Mouse (Mus musculus) bone marrow macrophage, adult 2 months (primary cell): ENCODE measurements around the gene Fbxo46. TPM values are rescaled to one million over a fixed set of nuclear protein-coding genes. Genes with fewer than 3 reads are reported as not detected.

Experiments
- H3K27ac ChIP-seq: 2 replicates; pipeline ENCODE4 v1.5.1; 2012; ENCODE audit warnings: low read depth, low read length; ENCODE audit not compliant: insufficient read depth
- H3K4me1 ChIP-seq: 2 replicates; pipeline ENCODE4 v1.6.1; 2012; ENCODE audit warnings: low read length; ENCODE audit not compliant: control insufficient read depth, insufficient read depth
- H3K4me3 ChIP-seq: 2 replicates; pipeline ENCODE4 v1.5.1; 2012; ENCODE audit warnings: mild to moderate bottlenecking, low read length, moderate library complexity; ENCODE audit not compliant: insufficient read depth
- CTCF ChIP-seq: IDR thresholded peaks from 2 replicates; pipeline ENCODE4 v1.5.1; 2012; ENCODE audit warnings: low read depth, mild to moderate bottlenecking, low read length, moderate library complexity
- POLR2A ChIP-seq: IDR thresholded peaks from 2 replicates; pipeline ENCODE4 v1.6.1; 2012; ENCODE audit warnings: mild to moderate bottlenecking, low read depth, low read length, borderline replicate concordance
- polyA plus RNA-seq: library from polyadenylated mRNA; stranded (reverse); fragments of >200 nt; gene quantifications from 2 replicates; pipeline ENCODE4 v1.2.4, GENCODE M21; 2012; ENCODE audit not compliant: missing spikeins, insufficient read depth, insufficient read length

Gene Fbxo46
- polyA plus RNA-seq, 1 experiment, result 8.2 TPM

DNA sequence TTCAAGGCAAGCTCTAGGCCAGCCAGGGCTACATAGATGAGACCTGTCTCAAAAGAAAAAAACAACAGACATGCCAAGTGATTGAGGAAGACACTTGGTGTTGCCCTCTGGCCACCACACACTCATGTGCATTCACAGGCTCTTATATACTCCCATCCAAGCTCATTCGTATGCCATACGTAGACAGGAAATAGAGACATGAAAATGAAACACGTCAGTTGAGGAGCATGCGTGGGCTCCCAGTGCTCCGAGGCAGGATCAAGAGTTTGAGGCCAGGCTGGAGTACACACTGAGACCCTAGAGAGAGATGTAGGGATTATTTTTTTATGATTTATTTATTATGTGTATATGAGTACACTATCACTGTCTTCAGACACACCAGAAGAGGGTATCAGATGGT, 9.7 kb downstream of the Fbxo46 start:
- peaks cover 3% of the 10 kb centered on the region; the same call in 1 of the 2 replicates for H3K4me1 ChIP-seq
- no peak overlapping the region for H3K27ac ChIP-seq
- H3K4me3 ChIP-seq, result no peak overlapping the region
- TF ChIP-seq POLR2A (no peak), CTCF (no peak)

DNA sequence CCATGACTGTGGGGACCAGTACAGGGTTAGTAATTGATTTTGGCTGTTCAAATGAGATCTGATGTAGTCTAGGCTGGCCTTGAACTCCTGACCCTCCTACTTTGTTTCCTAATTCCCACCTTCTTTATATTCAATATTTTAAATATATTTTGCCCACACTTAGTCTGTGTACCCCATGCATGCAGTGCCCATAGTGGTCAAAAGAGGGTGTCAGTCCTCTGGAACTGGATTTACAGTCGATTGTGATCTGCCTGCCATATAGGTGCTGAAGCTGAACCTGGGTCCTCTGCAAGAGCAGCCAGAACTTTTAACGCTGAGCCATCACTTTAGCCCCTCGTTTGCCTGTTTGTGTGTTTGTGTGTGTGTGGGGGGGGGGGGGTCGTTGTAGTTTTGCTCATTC, 11.0 kb downstream of the Fbxo46 start:
- no peak for TF ChIP-seq CTCF
- no peak for TF ChIP-seq POLR2A
- Histone ChIP-seq H3K4me3 (no peak overlapping the region), H3K27ac (no peak overlapping the region), H3K4me1 (peaks cover 3% of the 10 kb centered on the region; the same call in 1 of the 2 replicates)

DNA sequence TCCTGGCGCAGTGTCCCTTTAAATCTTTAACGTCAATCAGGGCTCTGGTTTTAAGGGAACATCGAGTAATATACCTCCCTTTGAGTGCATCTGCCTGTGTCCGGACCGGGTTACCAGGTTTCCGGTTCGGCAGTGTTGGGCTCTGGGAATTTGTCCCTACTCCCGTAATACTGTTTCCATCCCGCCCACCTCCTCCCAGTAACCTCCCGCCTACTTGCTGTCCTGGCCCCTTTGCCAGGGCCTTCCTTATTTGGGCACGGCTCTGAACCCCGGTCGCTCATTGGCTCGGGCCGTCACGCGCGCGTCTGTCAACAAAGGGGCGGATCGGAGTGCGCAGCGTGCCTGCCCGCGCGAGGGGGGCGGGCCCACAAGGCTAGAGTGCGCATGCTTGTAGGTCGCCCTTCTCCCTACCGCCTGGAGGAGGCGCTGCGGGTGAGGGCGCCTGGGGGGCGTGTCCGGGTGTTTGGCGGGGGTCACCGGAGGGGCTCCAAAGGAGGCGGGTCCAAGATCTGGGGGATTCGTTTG, 11.7 kb downstream of the Fbxo46 start:
- no peak for TF ChIP-seq POLR2A
- peak; percentile 61; the same call in 1 of the 2 replicates for TF ChIP-seq CTCF
- Histone ChIP-seq H3K4me3 (peak overlapping the region; percentile 55), H3K4me1 (peaks cover 3% of the 10 kb centered on the region; the same call in 1 of the 2 replicates), H3K27ac (no peak overlapping the region)

DNA sequence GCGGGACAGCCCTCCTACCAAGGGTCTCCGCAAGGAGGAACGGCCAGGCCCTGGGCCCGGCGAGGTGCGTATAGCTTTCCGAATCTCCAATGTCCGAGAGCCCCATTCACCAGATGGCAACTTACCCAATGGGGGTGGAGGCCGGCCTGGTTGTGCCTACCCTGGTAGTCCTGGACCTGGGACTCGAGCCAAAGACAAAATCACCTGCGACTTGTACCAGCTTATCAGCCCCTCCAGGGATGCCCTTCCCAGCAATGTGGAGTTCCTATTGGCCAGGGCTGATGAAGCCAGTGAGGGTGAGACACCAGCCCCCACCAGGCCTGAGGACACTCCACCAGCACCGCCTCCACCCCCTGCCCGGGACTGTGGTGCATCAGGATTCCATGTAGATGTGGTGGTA, 16.5 kb downstream of the Fbxo46 start:
- no peak overlapping the region for H3K4me3 ChIP-seq
- peaks cover 3% of the 10 kb centered on the region; the same call in 1 of the 2 replicates for H3K4me1 ChIP-seq
- TF ChIP-seq POLR2A, result no peak
- no peak for TF ChIP-seq CTCF
- H3K27ac ChIP-seq, result no peak overlapping the region

DNA sequence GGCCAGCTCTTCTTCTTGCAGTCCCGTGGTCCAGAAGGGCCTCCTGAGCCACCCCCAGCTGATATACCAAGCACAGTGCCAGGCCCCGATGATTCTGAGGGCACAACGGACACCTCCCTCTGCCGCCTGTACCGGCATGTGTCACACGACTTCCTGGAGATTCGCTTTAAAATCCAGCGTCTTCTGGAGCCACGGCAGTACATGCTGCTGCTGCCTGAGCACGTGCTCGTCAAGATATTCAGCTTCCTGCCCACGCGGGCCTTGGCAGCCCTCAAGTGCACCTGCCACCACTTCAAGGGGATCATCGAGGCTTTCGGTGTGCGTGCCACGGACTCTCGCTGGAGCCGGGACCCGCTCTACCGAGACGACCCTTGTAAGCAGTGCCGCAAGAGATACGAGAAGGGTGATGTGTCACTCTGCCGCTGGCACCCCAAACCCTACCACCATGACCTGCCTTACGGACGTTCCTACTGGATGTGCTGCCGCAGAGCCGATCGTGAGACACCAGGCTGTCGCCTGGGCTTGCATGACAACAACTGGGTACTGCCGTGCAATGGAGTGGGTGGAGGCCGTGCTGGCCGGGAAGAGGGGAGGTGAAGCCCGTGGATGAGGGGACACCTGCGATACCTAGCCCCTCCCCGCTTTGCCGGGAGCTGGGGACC, 17.1 kb downstream of the Fbxo46 start:
- H3K4me1 ChIP-seq, result peaks cover 3% of the 10 kb centered on the region; the same call in 1 of the 2 replicates
- H3K4me3 ChIP-seq, result no peak overlapping the region
- TF ChIP-seq POLR2A (no peak), CTCF (no peak)
- H3K27ac ChIP-seq, result no peak overlapping the region

DNA sequence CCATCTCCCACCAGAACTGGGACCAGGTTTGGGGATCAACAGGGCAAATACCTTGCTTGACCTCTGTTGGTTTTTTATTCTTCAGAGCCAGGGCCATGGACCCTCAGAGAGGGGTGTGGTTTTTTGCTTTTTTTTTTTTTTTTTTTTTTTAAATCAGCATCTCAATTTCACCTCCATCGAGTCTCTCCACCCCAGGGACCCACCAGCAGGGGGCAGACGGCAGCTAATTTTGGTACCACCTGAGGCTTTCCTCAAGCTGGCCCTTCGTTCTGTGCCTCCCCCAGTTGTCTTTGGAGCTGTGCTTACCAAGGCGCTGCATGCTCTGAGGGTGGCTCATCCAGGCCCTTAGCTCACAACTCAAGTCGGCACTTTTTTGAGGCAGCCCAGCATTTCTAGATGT, 17.7 kb downstream of the Fbxo46 start:
- TF ChIP-seq CTCF (peak; percentile 24; the same call in 1 of the 2 replicates), POLR2A (no peak)
- Histone ChIP-seq H3K27ac (no peak overlapping the region), H3K4me1 (no peaks in the 10 kb centered on the region), H3K4me3 (no peak overlapping the region)

DNA sequence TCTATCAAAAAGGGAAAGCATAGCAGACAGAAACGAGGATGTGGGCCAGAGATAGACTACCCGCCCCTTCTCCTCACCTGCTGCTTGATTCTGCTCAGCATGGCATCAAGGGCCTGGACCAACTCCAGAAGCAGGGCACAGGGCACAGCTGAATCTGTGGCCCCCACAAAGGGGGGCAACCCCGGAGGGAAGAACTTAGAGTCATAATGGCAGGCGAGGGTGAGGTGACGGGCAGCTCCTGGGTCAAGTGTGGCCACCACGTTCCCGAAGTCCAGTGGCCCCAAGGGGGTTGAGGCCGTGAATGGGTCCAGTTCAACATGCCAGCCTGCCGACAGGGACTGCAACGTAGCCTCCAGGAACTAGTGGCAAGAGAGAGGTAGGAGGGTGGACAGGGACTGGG, 27.1 kb downstream of the Fbxo46 start:
- peaks cover 12% of the 10 kb centered on the region for H3K4me1 ChIP-seq
- no peak overlapping the region for H3K27ac ChIP-seq
- H3K4me3 ChIP-seq, result no peak overlapping the region
- TF ChIP-seq CTCF (no peak), POLR2A (no peak)

DNA sequence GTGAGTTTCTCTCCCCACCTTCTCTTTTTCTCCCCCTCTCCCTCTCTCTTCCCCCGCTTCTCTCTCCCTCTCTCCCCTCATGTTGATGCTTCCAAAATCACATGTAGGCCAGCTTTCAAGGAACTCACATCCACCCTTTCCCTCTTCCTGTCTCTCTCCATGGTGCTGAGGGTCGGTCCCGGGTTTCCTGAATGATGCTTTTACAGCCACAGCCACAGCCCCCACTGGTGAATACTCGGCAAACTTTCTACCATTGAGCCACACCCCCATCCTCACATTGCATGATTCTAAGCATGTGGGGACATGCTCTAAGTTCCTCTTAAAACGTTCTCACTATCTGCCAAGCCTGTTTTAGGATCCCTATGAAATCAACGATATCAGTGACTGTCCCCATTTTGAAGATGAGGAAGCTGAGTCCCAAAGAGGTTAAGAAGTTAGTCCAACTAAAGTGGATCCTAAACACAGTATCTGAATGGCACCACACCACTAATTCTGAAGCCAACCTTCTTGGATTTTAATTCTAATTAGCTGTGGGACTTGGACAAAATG, 27.9 kb downstream of the Fbxo46 start:
- TF ChIP-seq CTCF, result no peak
- no peak for TF ChIP-seq POLR2A
- no peak overlapping the region for H3K27ac ChIP-seq
- peaks cover 12% of the 10 kb centered on the region for H3K4me1 ChIP-seq
- no peak overlapping the region for H3K4me3 ChIP-seq

DNA sequence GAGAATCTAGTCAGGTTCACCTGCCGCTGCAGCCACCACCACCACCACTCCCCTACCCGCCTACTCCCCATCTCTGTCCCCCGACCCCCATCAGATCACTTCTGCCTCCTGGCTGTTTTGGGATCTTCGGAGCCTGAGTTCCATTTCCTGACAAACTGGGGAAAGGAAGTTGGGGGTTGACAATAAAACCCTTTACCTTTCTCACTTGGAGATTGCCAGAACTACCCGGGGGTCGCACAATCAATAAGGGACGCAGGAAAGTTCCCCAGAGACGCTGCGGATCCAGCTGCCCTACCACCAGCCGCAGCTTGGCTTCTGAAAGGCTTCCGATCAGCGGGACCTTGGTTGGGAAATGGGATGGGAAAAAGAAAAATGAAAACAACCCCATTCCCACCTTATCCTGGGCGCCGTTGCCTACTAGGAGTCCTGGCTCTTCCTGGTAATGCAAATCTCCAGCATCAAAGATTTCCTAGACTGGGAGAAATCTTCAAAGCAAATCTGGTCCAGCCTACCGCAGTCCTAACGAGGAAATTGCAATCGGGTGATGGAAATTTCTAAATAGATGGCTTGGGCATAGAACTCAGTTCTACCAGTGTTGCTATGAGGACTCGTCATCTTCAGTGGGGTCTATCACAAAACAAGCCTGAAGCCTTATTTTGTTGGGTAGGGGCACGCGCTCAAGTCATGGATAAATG, 28.7 kb downstream of the Fbxo46 start:
- TF ChIP-seq CTCF, result no peak
- no peak for TF ChIP-seq POLR2A

DNA sequence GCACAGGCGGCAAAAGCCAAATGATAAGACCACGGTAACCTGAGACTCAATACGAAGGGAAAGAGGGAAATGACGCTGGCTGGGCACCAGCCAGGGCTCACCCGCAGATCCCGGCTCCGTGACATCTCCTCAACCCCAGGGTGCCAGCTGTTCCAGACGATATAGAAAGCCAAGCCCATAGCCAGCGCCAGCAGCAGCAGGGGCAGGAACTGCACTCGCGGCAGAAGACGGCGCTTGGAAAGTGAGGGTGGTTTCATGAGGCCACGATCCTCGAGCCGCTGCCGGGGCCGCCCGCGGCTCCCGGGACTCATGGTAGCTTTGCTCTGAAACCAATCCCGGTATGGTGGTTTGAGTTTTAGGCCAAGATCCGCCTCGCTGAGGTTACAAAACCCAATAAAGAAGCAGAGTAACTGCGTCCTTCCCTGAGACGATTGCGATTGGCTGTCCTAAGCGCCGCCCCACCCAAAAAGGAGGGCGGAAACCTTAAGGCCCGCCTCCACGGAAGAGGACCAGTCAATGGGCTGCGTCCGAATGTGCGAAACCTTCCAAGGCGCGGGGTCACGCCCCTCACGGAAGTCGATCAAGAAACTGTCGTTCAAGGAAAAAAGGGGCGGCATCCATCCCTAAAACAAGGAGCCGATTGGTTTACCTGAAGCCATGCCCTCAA, 29.3 kb downstream of the Fbxo46 start, which contains the start of gene Qpctl:
Gene Qpctl, minus strand, starts transcription at position 417 of the 667 bp plus-strand sequence.
- peaks cover 12% of the 10 kb centered on the region for H3K4me1 ChIP-seq
- no peak for TF ChIP-seq POLR2A
- H3K27ac ChIP-seq, result peak within 1 kb of the TSS; percentile 58
- peak within 1 kb of the TSS; percentile 98 for H3K4me3 ChIP-seq

More for the DNA sequence above, 28.7 kb downstream of the Fbxo46 start:
- peaks cover 12% of the 10 kb centered on the region for H3K4me1 ChIP-seq
- H3K27ac ChIP-seq, result peak overlapping the region; percentile 43; the same call in 1 of the 2 replicates
- H3K4me3 ChIP-seq, result peak overlapping the region; percentile 65
